Mouse (Mus musculus) limb, embryonic 11.5 days (tissue): Measurements from ENCODE around the gene Pheta1. TPM values are rescaled to one million over a fixed set of nuclear protein-coding genes. Genes with fewer than 3 reads are reported as not detected.

ENCODE experiments used
- ATAC-seq: fragments of 200-750 bp; cut with Nextera tagmentation; 2 replicates; pipeline ENCODE4 v1.8.0; 2017; ENCODE audit warnings: low read depth; ENCODE audit not compliant: insufficient number of reproducible peaks, low FRiP score, low TSS enrichment
- DNase-seq: peaks from one replicate; pipeline ENCODE4 v3.0.0-alpha.2; 2015; ENCODE audit warnings: low spot score
- H3K27ac ChIP-seq: fragments of 300-500 bp; sonication (generic); replicated peaks from 2 replicates; pipeline ENCODE4 v1.5.1; 2014; ENCODE audit warnings: low read depth, mild to moderate bottlenecking, low read length
- H3K27me3 ChIP-seq: fragments of 300-500 bp; sonication (generic); 2 replicates; pipeline ENCODE4 v1.6.1; 2014; ENCODE audit warnings: mild to moderate bottlenecking, low read length, mixed read lengths; ENCODE audit not compliant: control insufficient read depth, insufficient read depth
- H3K36me3 ChIP-seq: fragments of 300-500 bp; sonication (generic); 2 replicates; pipeline ENCODE4 v1.6.1; 2014; ENCODE audit warnings: mild to moderate bottlenecking, low read length, moderate library complexity, mixed read lengths; ENCODE audit not compliant: control insufficient read depth, insufficient read depth
- H3K4me1 ChIP-seq: fragments of 300-500 bp; sonication (generic); 2 replicates; pipeline ENCODE4 v1.6.1; 2014; ENCODE audit warnings: low read length, mixed read lengths; ENCODE audit not compliant: control insufficient read depth, insufficient read depth
- H3K4me2 ChIP-seq: fragments of 300-500 bp; sonication (generic); 2 replicates; pipeline ENCODE4 v1.6.1; 2014; ENCODE audit warnings: low read depth, mild to moderate bottlenecking, moderate library complexity; ENCODE audit not compliant: severe bottlenecking
- H3K4me3 ChIP-seq: fragments of 300-500 bp; sonication (generic); 2 replicates; pipeline ENCODE4 v1.5.1; 2014; ENCODE audit warnings: low read depth, low read length
- H3K9ac ChIP-seq: fragments of 300-500 bp; sonication (generic); 2 replicates; pipeline ENCODE4 v1.6.1; 2014; ENCODE audit warnings: mild to moderate bottlenecking, low read length
- H3K9me3 ChIP-seq: fragments of 300-500 bp; sonication (generic); 2 replicates; pipeline ENCODE4 v1.6.1; 2016; ENCODE audit warnings: low read length; ENCODE audit not compliant: control insufficient read depth
- WGBS: fragments of 180-500 bp; shearing (Covaris S2); extraction: QIAGEN DNeasy Blood & Tissue Kit; methylation state at CpG from one replicate; pipeline ENCODE4 v1.1.7; 2014; 5-methylcytosine and 5-hydroxymethylcytosine counted together
- polyA plus RNA-seq: library from polyadenylated mRNA; unstranded; fragments of >200 nt; fragmentation: Nextera tagmentation; extraction: Ambion mirVana; gene quantifications from 2 replicates; pipeline ENCODE4 v1.2.1, GENCODE M21; 2014

The Pheta1 gene
- polyA plus RNA-seq, 1 experiment from 2014 or later = 36.8 TPM

GRCm38 (mm10) chr5:121815067-121815466 is 33.7 kb upstream of the Pheta1 start:
- ATAC-seq (no peak), DNase-seq (peak; percentile 55)
- Histone ChIP-seq H3K27ac (no peak overlapping the region), H3K4me2 (no peak overlapping the region), H3K36me3 (peaks cover 52% of the 10 kb centered on the region), H3K4me1 (no peaks in the 10 kb centered on the region), H3K27me3 (no peaks in the 10 kb centered on the region), H3K4me3 (no peak overlapping the region), H3K9ac (no peak overlapping the region), H3K9me3 (no peaks in the 10 kb centered on the region)
- 64% methylated on average over 3 of the region's 3 CpGs for WGBS

GRCm38 (mm10) chr5:121815867-121816380 is 32.9 kb upstream of the Pheta1 start:
- Histone ChIP-seq H3K4me1 (no peaks in the 10 kb centered on the region), H3K9me3 (no peaks in the 10 kb centered on the region), H3K27me3 (no peaks in the 10 kb centered on the region), H3K27ac (no peak overlapping the region), H3K4me3 (no peak overlapping the region), H3K4me2 (no peak overlapping the region), H3K36me3 (peaks cover 48% of the 10 kb centered on the region), H3K9ac (no peak overlapping the region)
- DNase-seq (no peak), ATAC-seq (no peak)
- WGBS = 93% methylated on average over 8 of the region's 8 CpGs

- Histone ChIP-seq H3K4me3 (no peak overlapping the region), H3K36me3 (peaks cover 42% of the 10 kb centered on the region), H3K9ac (no peak overlapping the region), H3K4me1 (no peaks in the 10 kb centered on the region), H3K4me2 (no peak overlapping the region), H3K9me3 (no peaks in the 10 kb centered on the region), H3K27me3 (no peaks in the 10 kb centered on the region), H3K27ac (no peak overlapping the region)
- WGBS = 93% methylated on average over 2 of the region's 2 CpGs
- no peak for ATAC-seq
- no peak for DNase-seq
These were observed 32.2 kb upstream of the Pheta1 start for GRCm38 (mm10) chr5:121816611-121817010.

- Histone ChIP-seq H3K36me3 (peaks cover 36% of the 10 kb centered on the region), H3K4me3 (no peak overlapping the region), H3K9ac (no peak overlapping the region), H3K9me3 (no peaks in the 10 kb centered on the region), H3K27ac (no peak overlapping the region), H3K27me3 (no peaks in the 10 kb centered on the region), H3K4me2 (no peak overlapping the region), H3K4me1 (no peaks in the 10 kb centered on the region)
- ATAC-seq (no peak), DNase-seq (no peak)
- WGBS = 91% methylated on average over 9 of the region's 9 CpGs
These were observed 31.2 kb upstream of the Pheta1 start for GRCm38 (mm10) chr5:121817551-121817950.

- WGBS = 96% methylated on average over 7 of the region's 7 CpGs
- H3K27ac ChIP-seq = no peak overlapping the region
- no peak overlapping the region for H3K4me2 ChIP-seq
- H3K9ac ChIP-seq = no peak overlapping the region
- H3K9me3 ChIP-seq = no peaks in the 10 kb centered on the region
- H3K4me1 ChIP-seq = peaks cover 4% of the 10 kb centered on the region; the same call in 1 of the 2 replicates
- no peak for ATAC-seq
- no peak overlapping the region for H3K4me3 ChIP-seq
- H3K36me3 ChIP-seq = peaks cover 29% of the 10 kb centered on the region
- DNase-seq = no peak
- no peaks in the 10 kb centered on the region for H3K27me3 ChIP-seq
These were observed 30.4 kb upstream of the Pheta1 start for GRCm38 (mm10) chr5:121818401-121818800.

GRCm38 (mm10) chr5:121818862-121819261 is 29.9 kb upstream of the Pheta1 start:
- Histone ChIP-seq H3K9ac (no peak overlapping the region), H3K4me2 (no peak overlapping the region), H3K9me3 (no peaks in the 10 kb centered on the region), H3K4me1 (peaks cover 8% of the 10 kb centered on the region; the same call in 1 of the 2 replicates), H3K36me3 (peaks cover 27% of the 10 kb centered on the region), H3K27ac (no peak overlapping the region), H3K4me3 (no peak overlapping the region), H3K27me3 (no peaks in the 10 kb centered on the region)
- WGBS = 84% methylated on average over 4 of the region's 4 CpGs
- ATAC-seq (no peak), DNase-seq (no peak)

GRCm38 (mm10) chr5:121819559-121819958 is 29.2 kb upstream of the Pheta1 start:
- ATAC-seq = no peak
- Histone ChIP-seq H3K9ac (no peak overlapping the region), H3K27ac (no peak overlapping the region), H3K4me1 (peaks cover 11% of the 10 kb centered on the region; the same call in 1 of the 2 replicates), H3K9me3 (no peaks in the 10 kb centered on the region), H3K36me3 (peaks cover 25% of the 10 kb centered on the region), H3K27me3 (no peaks in the 10 kb centered on the region), H3K4me3 (no peak overlapping the region), H3K4me2 (no peak overlapping the region)
- WGBS = 95% methylated on average over 5 of the region's 5 CpGs
- no peak for DNase-seq

- Histone ChIP-seq H3K4me2 (no peak overlapping the region), H3K4me1 (peaks cover 11% of the 10 kb centered on the region; the same call in 1 of the 2 replicates), H3K27me3 (no peaks in the 10 kb centered on the region), H3K9ac (no peak overlapping the region), H3K27ac (no peak overlapping the region), H3K9me3 (no peaks in the 10 kb centered on the region), H3K36me3 (peaks cover 25% of the 10 kb centered on the region), H3K4me3 (no peak overlapping the region)
- WGBS = 82% methylated on average over 2 of the region's 2 CpGs
- no peak for DNase-seq
- ATAC-seq = no peak
These were observed 28.6 kb upstream of the Pheta1 start for GRCm38 (mm10) chr5:121820161-121820560.

- no peak for ATAC-seq
- no peaks in the 10 kb centered on the region for H3K27me3 ChIP-seq
- H3K27ac ChIP-seq = no peak overlapping the region
- H3K4me1 ChIP-seq = peaks cover 11% of the 10 kb centered on the region; the same call in 1 of the 2 replicates
- no peaks in the 10 kb centered on the region for H3K9me3 ChIP-seq
- no peak overlapping the region for H3K9ac ChIP-seq
- no peak overlapping the region for H3K4me3 ChIP-seq
- WGBS = 95% methylated on average over 3 of the region's 3 CpGs
- peaks cover 25% of the 10 kb centered on the region for H3K36me3 ChIP-seq
- DNase-seq = no peak
- H3K4me2 ChIP-seq = no peak overlapping the region
These were observed 28.1 kb upstream of the Pheta1 start for GRCm38 (mm10) chr5:121820657-121821056.
